9 mouse cellular contexts compared by ENCODE assay signal in genomic region chr1:120468891-120469290, GRCm38 (mm10). TPM values are rescaled to one million over a fixed set of nuclear protein-coding genes. Genes with fewer than 3 reads are reported as not detected.
A peak's percentile ranks its signal among the peaks of the same experiment; 100 is the strongest.
DNase-seq lines count a peak whose midpoint lies in the region; ATAC-seq and TF ChIP-seq lines count a peak whose summit lies in the region.
"Had no signal": no experiment of that assay in that cellular context is flagged by ENCODE, and none has a peak within 500 bp of the region (broad histone marks: within the 10 kb centered on the region; RNA-seq: fewer than 3 reads in every experiment).

No protein-coding gene starts in this region.

- intact Hi-C loops in gastrocnemius, adult 2 months (cut with DNase I) = no loop called here

- no peaks in the 10 kb centered on the region for H3K4me1 ChIP-seq in bone marrow, adult 2 months (ENCODE audit: control insufficient read depth, insufficient read depth, low read length)
- no peaks in the 10 kb centered on the region for H3K4me1 ChIP-seq in lung, postnatal 0 days (ENCODE audit: insufficient read depth, low read depth, low read length)
- H3K4me1 ChIP-seq: heart, embryonic 13.5 days had no signal

- no peak for ATAC-seq in lung, postnatal 0 days
- ATAC-seq in monocyte, adult 5-6 weeks (replicated peaks; ENCODE audit: insufficient number of reproducible peaks, low FRiP score, low TSS enrichment, poor library complexity, severe bottlenecking) = no peak

- H3K9me3 ChIP-seq in lung, postnatal 0 days (ENCODE audit: low read length) = no peaks in the 10 kb centered on the region
- H3K9me3 ChIP-seq: heart, embryonic 13.5 days had no signal

- H3K9ac ChIP-seq in lung, postnatal 0 days (replicated peaks; ENCODE audit: low read depth) = no peak overlapping the region
- H3K9ac ChIP-seq: heart, embryonic 13.5 days had no signal

- no peak overlapping the region for H3K4me2 ChIP-seq in lung, postnatal 0 days (replicated peaks; ENCODE audit: low read depth, low read length)
- H3K4me2 ChIP-seq: heart, embryonic 13.5 days had no signal

- no peaks in the 10 kb centered on the region for H3K27me3 ChIP-seq in lung, postnatal 0 days (replicated peaks; ENCODE audit: insufficient read depth, low read length)

- WGBS in bone marrow, adult 2 months = 24% methylated on average over 15 of the region's 15 CpGs
- WGBS in lung, postnatal 0 days = 9% methylated on average over 13 of the region's 15 CpGs

- no peak overlapping the region for H3K27ac ChIP-seq in bone marrow, adult 2 months (ENCODE audit: control insufficient read depth, insufficient read depth, low read depth, low read length, poor library complexity)
- H3K27ac ChIP-seq in gastrocnemius, adult 2 months = no peak overlapping the region
- no peak overlapping the region for H3K27ac ChIP-seq in lung, postnatal 0 days (ENCODE audit: low read length)
- H3K27ac ChIP-seq: heart, embryonic 13.5 days had no signal

- TF ChIP-seq POLR2A in bone marrow, adult 2 months (IDR thresholded peaks at IDR 0.05; ENCODE audit: borderline replicate concordance, control insufficient read depth, low read depth, low read length) = no peak

- no peak for TF ChIP-seq EP300 in lung, postnatal 0 days (IDR thresholded peaks at IDR 0.05)

- DNase-seq in urinary bladder, adult 2 months (ENCODE audit: low spot score) = peak; percentile 25
- DNase-seq in urinary bladder, postnatal 10 days (ENCODE audit: low spot score) = no peak
- DNase-seq in gastrocnemius, adult 2 months = peak; percentile 49
- DNase-seq in kidney, postnatal 14 days = peak; percentile 37
- DNase-seq in lung, postnatal 0 days (ENCODE audit: low spot score) = peak; percentile 24
- peak; percentile 53 for DNase-seq in right cerebral cortex, postnatal 14 days

- no peaks in the 10 kb centered on the region for H3K36me3 ChIP-seq in lung, postnatal 0 days (ENCODE audit: insufficient read depth, low read length)
- H3K36me3 ChIP-seq: heart, embryonic 13.5 days had no signal

- peak; percentile 45; the same call in 1 of the 2 replicates for TF ChIP-seq CTCF in bone marrow, adult 2 months (IDR thresholded peaks at IDR 0.05; ENCODE audit: control insufficient read depth, insufficient read depth, low read length)
- peak; percentile 62 for TF ChIP-seq CTCF in gastrocnemius, adult 2 months (IDR thresholded peaks at IDR 0.05)
- peak; percentile 71 for TF ChIP-seq CTCF in lung, postnatal 0 days (IDR thresholded peaks at IDR 0.05)

- H3K4me3 ChIP-seq in bone marrow, adult 2 months (replicated peaks; ENCODE audit: control insufficient read depth, low read depth, low read length) = no peak overlapping the region
- H3K4me3 ChIP-seq in gastrocnemius, adult 2 months = no peak overlapping the region
- H3K4me3 ChIP-seq in lung, postnatal 0 days (ENCODE audit: low read depth, low read length) = no peak overlapping the region
- H3K4me3 ChIP-seq: heart, embryonic 13.5 days had no signal

RNA-seq across cellular contexts. Expression of gene Marco, which starts 35.9 kb away (rescaled TPM):
- 0.10 and 0.18 TPM in 2 replicates for polyA plus RNA-seq in urinary bladder, adult 2 months (2012; rRNA removed)
- polyA plus RNA-seq in bone marrow, adult 2 months (2011; ENCODE audit: insufficient read depth, insufficient read length, low replicate concordance, missing spikeins) = 2.5 and 3.4 TPM in 2 replicates
- not detected for total RNA-seq in gastrocnemius, adult 2 months (2021)
- 7.9 and 8.9 TPM in 2 replicates for polyA plus RNA-seq in lung, postnatal 0 days (2015; fragmentation: Nextera tagmentation; extraction: Ambion mirVana)
- total RNA-seq in monocyte, adult 5-6 weeks (2017) = not detected in 3 replicates
